Mouse (Mus musculus): ENCODE results near the gene Olfr101.

- TF ChIP-seq CTCF (IDR thresholded peaks at IDR 0.05; ENCODE audit: insufficient read depth, low read depth, low read length) (no peak), POLR2A (IDR thresholded peaks at IDR 0.05; ENCODE audit: insufficient read depth, low read depth, low read length) (no peak)
These were observed 40.5 kb downstream of the Olfr101 start, which contains the start of gene Olfr98 for GRCm38 (mm10) chr17:37263626-37264025.

Measured in olfactory bulb, adult 2 months (tissue).